Mouse (Mus musculus) ovary, adult 18-20 months (tissue): Measurements from ENCODE around the gene Prickle1.

ENCODE experiments used
- DNase-seq: peaks from one replicate; pipeline ENCODE4 v3.0.0; 2022; ENCODE audit warnings: low spot score, mixed read lengths

The Prickle1 gene

GRCm38 (mm10) chr15:93595746-93596145 is at the start of gene Prickle1:
Prickle1 (minus strand) TSS chr15:93595891.
- peak; percentile 79 for DNase-seq

GRCm38 (mm10) chr15:93640221-93640620 is 44.5 kb upstream of the Prickle1 start:
- no peak for DNase-seq

- no peak for DNase-seq
Observed at GRCm38 (mm10) chr15:93636976-93637375, 41.3 kb upstream of the Prickle1 start.

- DNase-seq = no peak
Observed at GRCm38 (mm10) chr15:93635603-93636002, 39.9 kb upstream of the Prickle1 start.

GRCm38 (mm10) chr15:93634536-93634935 is 38.8 kb upstream of the Prickle1 start:
- no peak for DNase-seq

- DNase-seq = no peak
Observed at GRCm38 (mm10) chr15:93630001-93630541, 34.4 kb upstream of the Prickle1 start.

GRCm38 (mm10) chr15:93629201-93629600 is 33.5 kb upstream of the Prickle1 start:
- DNase-seq = no peak

- no peak for DNase-seq
Observed at GRCm38 (mm10) chr15:93627836-93628797, 32.4 kb upstream of the Prickle1 start.

GRCm38 (mm10) chr15:93619551-93619950 is 23.9 kb upstream of the Prickle1 start:
- DNase-seq = no peak

GRCm38 (mm10) chr15:93618442-93619150 is 22.9 kb upstream of the Prickle1 start:
- DNase-seq = no peak

GRCm38 (mm10) chr15:93616277-93616676 is 20.6 kb upstream of the Prickle1 start:
- DNase-seq = no peak

GRCm38 (mm10) chr15:93615031-93615430 is 19.3 kb upstream of the Prickle1 start:
- DNase-seq = no peak

- DNase-seq = no peak
Observed at GRCm38 (mm10) chr15:93613606-93614005, 17.9 kb upstream of the Prickle1 start.

- no peak for DNase-seq
Observed at GRCm38 (mm10) chr15:93611536-93612300, 16.0 kb upstream of the Prickle1 start.

- no peak for DNase-seq
Observed at GRCm38 (mm10) chr15:93610721-93611201, 15.1 kb upstream of the Prickle1 start.

- DNase-seq = no peak
Observed at GRCm38 (mm10) chr15:93610288-93610687, 14.6 kb upstream of the Prickle1 start.

GRCm38 (mm10) chr15:93602850-93603249 is 7.2 kb upstream of the Prickle1 start:
- no peak for DNase-seq

- DNase-seq = no peak
Observed at GRCm38 (mm10) chr15:93601461-93602015, 5.8 kb upstream of the Prickle1 start.

GRCm38 (mm10) chr15:93596991-93597390 is 1.3 kb upstream of the Prickle1 start:
- no peak for DNase-seq

GRCm38 (mm10) chr15:93596285-93596684 is 594 bp upstream of the Prickle1 start:
- DNase-seq = peak; percentile 50
